Mouse (Mus musculus): ENCODE results near the gene Rbp1. TPM values are rescaled to one million over a fixed set of nuclear protein-coding genes. Genes with fewer than 3 reads are reported as not detected.

Rbp1 gene
- total and polyA plus RNA-seq, 3 experiments = 0.08 to 0.21 TPM; not detected in 1

GRCm38 (mm10) chr9:98409137-98409536 lies 13.6 kb upstream of the Rbp1 start:
- DNase-seq (ENCODE audit: low read depth, low spot score) = peak; percentile 73
- Histone ChIP-seq H3K36me3 (ENCODE audit: control insufficient read depth in 1 of 2, insufficient read depth in 2 of 2, low read length in 2 of 2) (no peaks in the 10 kb centered on the region), H3K27ac (ENCODE audit: control insufficient read depth, low read depth, low read length) (no peak overlapping the region), H3K9ac (ENCODE audit: control insufficient read depth, low read depth, low read length, poor library complexity, severe bottlenecking) (no peak overlapping the region), H3K27me3 (ENCODE audit: control insufficient read depth in 1 of 2, insufficient read depth in 2 of 2, low read length in 2 of 2) (no peaks in the 10 kb centered on the region), H3K79me2 (ENCODE audit: control insufficient read depth, insufficient read depth, low read length, poor library complexity) (no peaks in the 10 kb centered on the region), H3K4me1 (ENCODE audit: control insufficient read depth in 1 of 2, insufficient read depth in 2 of 2, low read length in 2 of 2) (no peaks in the 10 kb centered on the region), H3K4me3 (ENCODE audit: control insufficient read depth in 1 of 2, insufficient read depth in 1 of 2, low read depth in 2 of 2, low read length in 2 of 2) (no peak overlapping the region), H3K9me3 (replicated peaks; ENCODE audit: insufficient read depth, low read length) (no peaks in the 10 kb centered on the region)
- TF ChIP-seq SIN3A (IDR thresholded peaks at IDR 0.05; ENCODE audit: low read length) (no peak), ETS1 (IDR thresholded peaks at IDR 0.05; ENCODE audit: low read depth, low read length) (no peak), ZC3H11A (IDR thresholded peaks at IDR 0.05; ENCODE audit: low read depth, low read length) (peak; percentile 70), SMC3 (IDR thresholded peaks at IDR 0.05; ENCODE audit: low read depth, low read length) (peak; percentile 86), BHLHE40 (IDR thresholded peaks at IDR 0.05; ENCODE audit: borderline replicate concordance, low read depth, low read length) (no peak), EP300 (IDR thresholded peaks at IDR 0.05; ENCODE audit: low read depth in 1 of 2, low read length in 2 of 2) (no peak), MAFK (IDR thresholded peaks at IDR 0.05; ENCODE audit: borderline replicate concordance, low read depth, low read length) (no peak), POLR2AphosphoS2 (IDR thresholded peaks at IDR 0.05; ENCODE audit: low read length) (no peak), MYB (IDR thresholded peaks at IDR 0.05; ENCODE audit: low read depth, low read length) (no peak), MYC (IDR thresholded peaks at IDR 0.05; ENCODE audit: low read depth, low read length) (0 out of 2 replicates have a peak, but pooled peaks have one; percentile 28), RAD21 (IDR thresholded peaks at IDR 0.05; ENCODE audit: low read depth, low read length) (peak; percentile 80), CTCF (IDR thresholded peaks at IDR 0.05 in 2 of 3, conservative IDR thresholded peaks at IDR 0.05 in 1 of 3; ENCODE audit: control insufficient read depth in 1 of 3, insufficient read depth in 1 of 3, low read depth in 2 of 3, low read length in 3 of 3, poor library complexity in 1 of 3, severe bottlenecking in 1 of 3) (peak; percentile 84 to 89 (median 88))

- Histone ChIP-seq H3K9ac (ENCODE audit: control insufficient read depth, low read depth, low read length, poor library complexity, severe bottlenecking) (no peak overlapping the region), H3K9me3 (replicated peaks; ENCODE audit: insufficient read depth, low read length) (no peaks in the 10 kb centered on the region), H3K79me2 (ENCODE audit: control insufficient read depth, insufficient read depth, low read length, poor library complexity) (no peaks in the 10 kb centered on the region), H3K4me1 (ENCODE audit: control insufficient read depth in 1 of 2, insufficient read depth in 2 of 2, low read length in 2 of 2) (no peaks in the 10 kb centered on the region), H3K4me3 (ENCODE audit: control insufficient read depth in 1 of 2, insufficient read depth in 1 of 2, low read depth in 2 of 2, low read length in 2 of 2) (no peak overlapping the region), H3K27me3 (ENCODE audit: control insufficient read depth in 1 of 2, insufficient read depth in 2 of 2, low read length in 2 of 2) (no peaks in the 10 kb centered on the region), H3K27ac (ENCODE audit: control insufficient read depth, low read depth, low read length) (no peak overlapping the region), H3K36me3 (ENCODE audit: control insufficient read depth in 1 of 2, insufficient read depth in 2 of 2, low read length in 2 of 2) (no peaks in the 10 kb centered on the region)
- DNase-seq (ENCODE audit: low read depth, low spot score) = no peak
- TF ChIP-seq USF2 (IDR thresholded peaks at IDR 0.05; ENCODE audit: borderline replicate concordance in 1 of 2, insufficient read depth in 1 of 2, low read depth in 1 of 2, low read length in 2 of 2) = no peak
- no peak for TF ChIP-seq UBTF (IDR thresholded peaks at IDR 0.05; ENCODE audit: borderline replicate concordance, insufficient read depth, low read depth, low read length)
- TF ChIP-seq MAX (IDR thresholded peaks at IDR 0.05; ENCODE audit: low read length) = no peak
- TF ChIP-seq MYB (IDR thresholded peaks at IDR 0.05; ENCODE audit: low read depth, low read length) = no peak
- TF ChIP-seq E2F4 (IDR thresholded peaks at IDR 0.05; ENCODE audit: borderline replicate concordance, low read depth, low read length) = no peak
These were observed 7.3 kb upstream of the Rbp1 start for GRCm38 (mm10) chr9:98415427-98415826.

All from MEL (cell line).